Mouse (Mus musculus) erythroblast, embryonic 14.5 days (primary cell): ENCODE data around the gene Stra6.

Experiments used
- GATA1 ChIP-seq: IDR thresholded peaks from 2 replicates; pipeline ENCODE4 v1.6.1; 2012; ENCODE audit warnings: low read length, inconsistent platforms, mixed read lengths
- TAL1 ChIP-seq: IDR thresholded peaks from 3 replicates; pipeline ENCODE4 v1.6.1; 2012; ENCODE audit warnings: low read length, inconsistent platforms, mixed read lengths

GRCm38 (mm10) chr9:58139947-58140346 is 76.4 kb downstream of the Stra6 start:
- TF ChIP-seq TAL1 = no peak
- no peak for TF ChIP-seq GATA1
